Mouse (Mus musculus) embryonic fibroblast, embryonic 13.5 days (primary cell): ENCODE data around the gene Fads3.

Experiments used
- CTCF ChIP-seq: IDR thresholded peaks from 2 replicates; pipeline ENCODE4 v1.5.1; 2011; ENCODE audit warnings: mild to moderate bottlenecking, control low read depth, low read length, moderate library complexity, borderline replicate concordance; ENCODE audit not compliant: insufficient read depth
- POLR2A ChIP-seq: IDR thresholded peaks from 2 replicates; pipeline ENCODE4 v1.6.1; 2011; ENCODE audit warnings: low read depth, mild to moderate bottlenecking, control low read depth, low read length, moderate library complexity

DNA sequence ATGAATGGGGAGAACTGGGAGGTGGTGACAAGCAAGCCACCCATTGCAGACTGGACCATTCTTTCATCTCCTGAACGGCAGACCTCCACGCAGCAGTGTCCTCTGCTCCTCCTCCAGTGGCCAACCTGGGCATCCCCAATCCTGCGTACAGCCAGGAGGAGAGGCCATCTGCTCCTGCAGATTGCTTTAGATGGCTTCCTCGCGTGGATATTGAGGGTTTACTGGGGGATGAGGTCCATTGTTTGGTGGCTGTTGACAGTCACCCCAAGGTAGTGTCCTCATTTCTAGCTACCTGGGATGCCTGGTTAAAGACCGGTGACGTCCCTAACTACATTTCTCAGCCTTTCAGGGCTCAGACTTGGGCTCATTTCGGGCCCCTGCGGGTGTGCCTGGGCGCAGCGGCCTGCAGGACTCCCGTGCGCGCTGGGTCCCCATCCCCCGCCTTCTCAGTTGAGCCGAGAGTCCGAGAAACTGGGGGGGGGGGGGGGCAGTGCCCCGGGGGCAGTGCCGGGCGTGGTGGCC lies 442 bp upstream of the Fads3 start:
- TF ChIP-seq CTCF = no peak
- TF ChIP-seq POLR2A = no peak
